Comparison of ENCODE assay signal across 7 mouse cellular contexts in genomic region chr7:127008239-127009019, GRCm38 (mm10). TPM values are rescaled to one million over a fixed set of nuclear protein-coding genes. Genes with fewer than 3 reads are reported as not detected.
DNase-seq lines count a peak whose midpoint lies in the region; ATAC-seq and TF ChIP-seq lines count a peak whose summit lies in the region.

No protein-coding gene starts in this region.

- no peaks in the 10 kb centered on the region for H3K27me3 ChIP-seq in forebrain, embryonic 13.5 days

- WGBS in forebrain, embryonic 13.5 days: 72% methylated on average over 9 of the region's 9 CpGs
- WGBS in lung, adult 2 months: 37% methylated on average over 9 of the region's 9 CpGs

- TF ChIP-seq CTCF in lung, adult 2 months (IDR thresholded peaks at IDR 0.05; ENCODE audit: insufficient read depth, low read length): no peak

- peak; percentile 83 for DNase-seq in R1 (ENCODE audit: low read depth, low spot score)
- peak; percentile 69 for DNase-seq in c-Kit-positive CD71-negative TER-119-negative erythroid progenitor cells, embryonic 14.5 days (ENCODE audit: low read depth)
- DNase-seq in heart, postnatal 25 days (ENCODE audit: low spot score): peak; percentile 84
- DNase-seq in layer of hippocampus, adult 18-20 months (ENCODE audit: low spot score in 2 of 2): peak; percentile 89 to 93
- peak; percentile 50 for DNase-seq in lung, adult 2 months
- peak; percentile 78 for DNase-seq in right cerebral cortex, postnatal 25 days

- peak; percentile 29; the same call in 1 of the 2 replicates for TF ChIP-seq POLR2A in lung, adult 2 months (IDR thresholded peaks at IDR 0.05; ENCODE audit: borderline replicate concordance, extremely low read depth, low read depth, low read length)

- no peak overlapping the region for H3K4me3 ChIP-seq in forebrain, embryonic 13.5 days
- no peak overlapping the region for H3K4me3 ChIP-seq in lung, adult 2 months (replicated peaks; ENCODE audit: extremely low read depth, low read depth, low read length)

- H3K36me3 ChIP-seq in forebrain, embryonic 13.5 days (ENCODE audit: poor library complexity, severe bottlenecking): peaks cover 13% of the 10 kb centered on the region

- peaks cover 8% of the 10 kb centered on the region; the same call in 1 of the 2 replicates for H3K4me1 ChIP-seq in forebrain, embryonic 13.5 days
- H3K4me1 ChIP-seq in lung, adult 2 months (ENCODE audit: control insufficient read depth, insufficient read depth, low read length): peaks cover 14% of the 10 kb centered on the region

- intact Hi-C loops in heart, postnatal 25 days (cut with DNase I): loop anchor here (5.0 kb wide), 1 partner anchor 94 kb away; no protein-coding TSS in a partner anchor

- peak overlapping the region; percentile 76 for H3K27ac ChIP-seq in forebrain, embryonic 13.5 days

- ATAC-seq in forebrain, embryonic 13.5 days: peak; percentile 89

- no peak overlapping the region; the same call in 1 of the 2 replicates for H3K9ac ChIP-seq in forebrain, embryonic 13.5 days

- H3K9me3 ChIP-seq in forebrain, embryonic 13.5 days (replicated peaks): no peaks in the 10 kb centered on the region

- no peak overlapping the region for H3K4me2 ChIP-seq in forebrain, embryonic 13.5 days

RNA-seq across cellular contexts. Expression of gene Mvp, which starts 6.0 kb away (rescaled TPM):
- polyA plus RNA-seq in forebrain, embryonic 13.5 days (2015; fragmentation: Nextera tagmentation; extraction: Ambion mirVana): 2.5 and 3.2 TPM in 2 replicates
- total RNA-seq in heart, postnatal 25 days (2021): 10 to 100 TPM; 44.9 to 47.3 TPM
- 10 to 100 TPM in 1 of 2 experiments, 1 to 10 TPM in 1; 8.5 to 10.0 TPM for total RNA-seq in layer of hippocampus, adult 18-20 months (2021)
- polyA plus RNA-seq in lung, adult 2 months (2012; rRNA removed): 82.2 and 125 TPM in 2 replicates

RNA-seq across cellular contexts. Expression of gene Pagr1b, which starts 7.9 kb away (rescaled TPM):
- polyA plus RNA-seq in forebrain, embryonic 13.5 days (2015; fragmentation: Nextera tagmentation; extraction: Ambion mirVana): 0.65 and 1.0 TPM in 2 replicates
- 1 to 10 TPM in 1 of 2 experiments, not detected in 1; 1.7 TPM for total RNA-seq in heart, postnatal 25 days (2021)
- not detected for total RNA-seq in layer of hippocampus, adult 18-20 months (2021)
- polyA plus RNA-seq in lung, adult 2 months (2012; rRNA removed): 2.6 and 2.8 TPM in 2 replicates

RNA-seq across cellular contexts. Expression of gene Pagr1a, which starts 8.7 kb away (rescaled TPM):
- polyA plus RNA-seq in forebrain, embryonic 13.5 days (2015; fragmentation: Nextera tagmentation; extraction: Ambion mirVana): 41.7 and 74.5 TPM in 2 replicates
- 10 to 100 TPM; 12.5 to 12.9 TPM for total RNA-seq in heart, postnatal 25 days (2021)
- 10 to 100 TPM; 16.7 to 17.4 TPM for total RNA-seq in layer of hippocampus, adult 18-20 months (2021)
- 5.7 and 7.5 TPM in 2 replicates for polyA plus RNA-seq in lung, adult 2 months (2012; rRNA removed)

RNA-seq across cellular contexts. Expression of gene Gm42742, which starts 12.5 kb away (rescaled TPM):
- 41.1 and 88.0 TPM in 2 replicates for polyA plus RNA-seq in forebrain, embryonic 13.5 days (2015; fragmentation: Nextera tagmentation; extraction: Ambion mirVana)
- total RNA-seq in heart, postnatal 25 days (2021): 10 to 100 TPM; 21.5 to 22.6 TPM
- 10 to 100 TPM; 61.2 to 65.1 TPM for total RNA-seq in layer of hippocampus, adult 18-20 months (2021)
- polyA plus RNA-seq in lung, adult 2 months (2012; rRNA removed): 26.5 and 38.8 TPM in 2 replicates

RNA-seq across cellular contexts. Expression of gene Prrt2, which starts 12.6 kb away (rescaled TPM):
- polyA plus RNA-seq in forebrain, embryonic 13.5 days (2015; fragmentation: Nextera tagmentation; extraction: Ambion mirVana): 6.8 and 8.3 TPM in 2 replicates
- total RNA-seq in heart, postnatal 25 days (2021): 1 to 10 TPM in 1 of 2 experiments, under 1 TPM in 1; 0.60 to 1.2 TPM
- total RNA-seq in layer of hippocampus, adult 18-20 months (2021): 100 to 1,000 TPM; 246 to 261 TPM
- 8.1 and 9.8 TPM in 2 replicates for polyA plus RNA-seq in lung, adult 2 months (2012; rRNA removed)

Comparison
In these comparisons a context has a peak if more than half of its experiments do, and no peak if none do; other contexts are left out.
1. RNA of gene Mvp, which starts 6.0 kb away (total RNA-seq): 44.9 to 47.3 TPM in heart, postnatal 25 days; 8.5 to 10.0 TPM in layer of hippocampus, adult 18-20 months; every median in the first group is over 4 times any median in the second.
2. Peak in every context shown above with its lines, with median percentiles within 50 percentile points of each other: DNase-seq.